Mouse (Mus musculus) T-helper 1 cell (primary cell): ENCODE results near the gene Gcdh.

ENCODE experiments used
- in situ Hi-C: fragments of 300-600 bp; cut with MboI, MseI; formaldehyde crosslinking; loops from one replicate; pipeline ENCODE4 v1.15.1; 2025; ENCODE audit warnings: high pct_unique_total_duplicates

Gene Gcdh

GRCm38 (mm10) chr8:84910551-84910950, 16.8 kb upstream of the Gcdh start:
- in situ Hi-C loops = no loop called here

- in situ Hi-C loops = loop anchor here (5.0 kb wide), 1 partner anchor 38 kb away; the partner anchor contains the start of gene Syce2
Observed at GRCm38 (mm10) chr8:84909949-84910348, 16.2 kb upstream of the Gcdh start.

- in situ Hi-C loops = loop anchor here (5.0 kb wide), 1 partner anchor 37 kb away; the partner anchor contains the start of gene Syce2
Observed at GRCm38 (mm10) chr8:84909162-84909767, 15.5 kb upstream of the Gcdh start.

GRCm38 (mm10) chr8:84908421-84909161, 14.9 kb upstream of the Gcdh start, which contains the start of gene Dnase2a:
Gene Dnase2a, plus strand, starts transcription at chr8:84908560.
- in situ Hi-C loops = loop anchor here (5.0 kb wide), 1 partner anchor 36 kb away; the partner anchor contains the start of gene Syce2

GRCm38 (mm10) chr8:84907979-84908378, 14.3 kb upstream of the Gcdh start:
- in situ Hi-C loops = loop anchor here (5.0 kb wide), 1 partner anchor 36 kb away; the partner anchor contains the start of gene Syce2

GRCm38 (mm10) chr8:84907493-84907892, 13.8 kb upstream of the Gcdh start:
- in situ Hi-C loops = loop anchor here (5.0 kb wide), 1 partner anchor 35 kb away; the partner anchor contains the start of gene Syce2

GRCm38 (mm10) chr8:84907037-84907436, 13.3 kb upstream of the Gcdh start:
- in situ Hi-C loops = loop anchor here (5.0 kb wide), 1 partner anchor 35 kb away; the partner anchor contains the start of gene Syce2

GRCm38 (mm10) chr8:84904351-84904750, 10.6 kb upstream of the Gcdh start:
- in situ Hi-C loops = no loop called here

- in situ Hi-C loops = no loop called here
Observed at GRCm38 (mm10) chr8:84902920-84903661, 9.4 kb upstream of the Gcdh start.

GRCm38 (mm10) chr8:84902367-84902919, 8.7 kb upstream of the Gcdh start:
- in situ Hi-C loops = no loop called here

- in situ Hi-C loops = no loop called here
Observed at GRCm38 (mm10) chr8:84901752-84902151, 8.0 kb upstream of the Gcdh start, which contains the start of gene Klf1. Gene Klf1, plus strand, starts transcription at chr8:84901928.

- in situ Hi-C loops = no loop called here
Observed at GRCm38 (mm10) chr8:84901071-84901470, 7.3 kb upstream of the Gcdh start.

- in situ Hi-C loops = no loop called here
Observed at GRCm38 (mm10) chr8:84895963-84896362, 2.2 kb upstream of the Gcdh start.

- in situ Hi-C loops = no loop called here
Observed at GRCm38 (mm10) chr8:84892993-84893708, 570 bp downstream of the Gcdh start.

GRCm38 (mm10) chr8:84889141-84889540, 4.6 kb downstream of the Gcdh start:
- in situ Hi-C loops = no loop called here

- in situ Hi-C loops = no loop called here
Observed at GRCm38 (mm10) chr8:84888280-84888679, 5.4 kb downstream of the Gcdh start.

- in situ Hi-C loops = no loop called here
Observed at GRCm38 (mm10) chr8:84884728-84885127, 9.0 kb downstream of the Gcdh start.

GRCm38 (mm10) chr8:84878915-84879314, 14.8 kb downstream of the Gcdh start:
- in situ Hi-C loops = no loop called here

GRCm38 (mm10) chr8:84877297-84878035, 16.3 kb downstream of the Gcdh start:
- in situ Hi-C loops = no loop called here

- in situ Hi-C loops = loop anchor here (5.0 kb wide), 1 partner anchor 33 kb away; the partner anchor contains the start of gene Dnase2a
Observed at GRCm38 (mm10) chr8:84874339-84874738, 19.4 kb downstream of the Gcdh start.
